Mouse (Mus musculus) intestine, embryonic 16.5 days (tissue): ENCODE results near the gene Lysmd1. TPM values are rescaled to one million over a fixed set of nuclear protein-coding genes. Genes with fewer than 3 reads are reported as not detected.

Source experiments
- ATAC-seq: fragments of 200-750 bp; cut with Nextera tagmentation; 2 replicates; pipeline ENCODE4 v1.8.0; 2017; ENCODE audit warnings: moderate TSS enrichment, moderate library complexity
- H3K27ac ChIP-seq: fragments of 300-500 bp; sonication (generic); 2 replicates; pipeline ENCODE4 v1.5.1; 2014; ENCODE audit warnings: mild to moderate bottlenecking, low read length
- H3K27me3 ChIP-seq: fragments of 300-500 bp; sonication (generic); replicated peaks from 2 replicates; pipeline ENCODE4 v1.6.1; 2014; ENCODE audit warnings: low read length, control low read depth, mixed read lengths; ENCODE audit not compliant: control insufficient read depth, insufficient read depth
- H3K36me3 ChIP-seq: fragments of 300-500 bp; sonication (generic); 2 replicates; pipeline ENCODE4 v1.6.1; 2014; ENCODE audit warnings: low read length, control low read depth; ENCODE audit not compliant: control insufficient read depth, insufficient read depth
- H3K4me1 ChIP-seq: fragments of 300-500 bp; sonication (generic); 2 replicates; pipeline ENCODE4 v1.6.1; 2014; ENCODE audit warnings: low read length, control low read depth, mixed read lengths; ENCODE audit not compliant: control insufficient read depth, insufficient read depth
- H3K4me2 ChIP-seq: fragments of 300-500 bp; sonication (generic); 2 replicates; pipeline ENCODE4 v1.6.1; 2014; ENCODE audit warnings: low read depth, low read length, control low read depth
- H3K4me3 ChIP-seq: fragments of 300-500 bp; sonication (generic); 2 replicates; pipeline ENCODE4 v1.5.1; 2014; ENCODE audit warnings: mild to moderate bottlenecking, low read length
- H3K9ac ChIP-seq: fragments of 300-500 bp; sonication (generic); 2 replicates; pipeline ENCODE4 v1.6.1; 2014; ENCODE audit warnings: low read depth, low read length
- H3K9me3 ChIP-seq: fragments of 300-500 bp; sonication (generic); 2 replicates; pipeline ENCODE4 v1.6.1; 2016; ENCODE audit warnings: low read length, control low read depth; ENCODE audit not compliant: control insufficient read depth
- WGBS: fragments of 180-500 bp; shearing (Covaris S2); extraction: QIAGEN DNeasy Blood & Tissue Kit; methylation state at CpG from one replicate; pipeline ENCODE4 v1.1.7; 2014; 5-methylcytosine and 5-hydroxymethylcytosine counted together
- polyA plus RNA-seq: library from polyadenylated mRNA; unstranded; fragments of >200 nt; fragmentation: Nextera tagmentation; extraction: Ambion mirVana; gene quantifications from 2 replicates; pipeline ENCODE4 v1.2.1, GENCODE M21; 2015

Gene Lysmd1
- polyA plus RNA-seq, 1 experiment from 2014 or later: 11.0 TPM

GRCm38 (mm10) chr3:95141952-95142616, 8.2 kb downstream of the Lysmd1 start, which contains the start of gene Tnfaip8l2:
TSS of gene Tnfaip8l2 (minus strand) at chr3:95142360.
- no peaks in the 10 kb centered on the region for H3K27me3 ChIP-seq

GRCm38 (mm10) chr3:95142617-95143011, 8.7 kb downstream of the Lysmd1 start:
- Histone ChIP-seq H3K4me1 (no peaks in the 10 kb centered on the region), H3K27me3 (no peaks in the 10 kb centered on the region), H3K4me3 (no peak overlapping the region), H3K27ac (no peak overlapping the region), H3K36me3 (no peaks in the 10 kb centered on the region), H3K9ac (no peak overlapping the region), H3K4me2 (no peak overlapping the region), H3K9me3 (no peaks in the 10 kb centered on the region)
- 8% methylated on average over 5 of the region's 5 CpGs for WGBS
- ATAC-seq: peak; percentile 82; the same call in 1 of the 2 replicates

More at GRCm38 (mm10) chr3:95141952-95142616, 8.2 kb downstream of the Lysmd1 start, which contains the start of gene Tnfaip8l2:
- WGBS: 83% methylated on average over 10 of the region's 10 CpGs
- Histone ChIP-seq H3K4me3 (no peak within 1 kb of the TSS), H3K27ac (no peak within 1 kb of the TSS), H3K36me3 (no peaks in the 10 kb centered on the region), H3K9ac (no peak within 1 kb of the TSS), H3K4me2 (no peak within 1 kb of the TSS), H3K4me1 (no peaks in the 10 kb centered on the region), H3K9me3 (no peaks in the 10 kb centered on the region)
- ATAC-seq: peak; percentile 54

GRCm38 (mm10) chr3:95147924-95148323, 14.0 kb downstream of the Lysmd1 start:
- Histone ChIP-seq H3K4me3 (no peak overlapping the region), H3K27me3 (no peaks in the 10 kb centered on the region), H3K4me2 (no peak overlapping the region), H3K9ac (no peak overlapping the region), H3K36me3 (no peaks in the 10 kb centered on the region), H3K27ac (no peak overlapping the region), H3K4me1 (no peaks in the 10 kb centered on the region), H3K9me3 (no peaks in the 10 kb centered on the region)
- no peak for ATAC-seq
- 68% methylated on average over 3 of the region's 3 CpGs for WGBS

- no peaks in the 10 kb centered on the region for H3K36me3 ChIP-seq
- 47% methylated on average over 4 of the region's 4 CpGs for WGBS
- no peak overlapping the region for H3K27ac ChIP-seq
- no peak overlapping the region for H3K4me3 ChIP-seq
- H3K9me3 ChIP-seq: no peaks in the 10 kb centered on the region
- no peaks in the 10 kb centered on the region for H3K27me3 ChIP-seq
- no peaks in the 10 kb centered on the region for H3K4me1 ChIP-seq
- H3K4me2 ChIP-seq: no peak overlapping the region
- no peak overlapping the region for H3K9ac ChIP-seq
- ATAC-seq: no peak
Observed at GRCm38 (mm10) chr3:95153874-95154273, 20.0 kb downstream of the Lysmd1 start.

- no peak for ATAC-seq
Observed at GRCm38 (mm10) chr3:95159511-95159986, 25.7 kb downstream of the Lysmd1 start.

GRCm38 (mm10) chr3:95159987-95160963, 26.4 kb downstream of the Lysmd1 start, which contains the start of gene Sema6c:
TSS of gene Sema6c (plus strand) at chr3:95160457.
- Histone ChIP-seq H3K4me3 (peak within 1 kb of the TSS; percentile 64), H3K9ac (peak within 1 kb of the TSS; percentile 66), H3K27me3 (no peaks in the 10 kb centered on the region), H3K36me3 (no peaks in the 10 kb centered on the region), H3K4me2 (peak within 1 kb of the TSS; percentile 90), H3K27ac (no peak within 1 kb of the TSS; the same call in 1 of the 2 replicates), H3K9me3 (no peaks in the 10 kb centered on the region), H3K4me1 (peaks cover 28% of the 10 kb centered on the region)
- peak; percentile 99 for ATAC-seq
- under 1% methylated on average over 66 of the region's 66 CpGs for WGBS

More at GRCm38 (mm10) chr3:95159511-95159986, 25.7 kb downstream of the Lysmd1 start:
- Histone ChIP-seq H3K9me3 (no peaks in the 10 kb centered on the region), H3K9ac (peak overlapping the region; percentile 63), H3K36me3 (no peaks in the 10 kb centered on the region), H3K27me3 (no peaks in the 10 kb centered on the region), H3K4me1 (peaks cover 28% of the 10 kb centered on the region), H3K27ac (no peak overlapping the region; the same call in 1 of the 2 replicates), H3K4me2 (peak overlapping the region; percentile 90), H3K4me3 (peak overlapping the region; percentile 64)
- WGBS: 23% methylated on average over 8 of the region's 8 CpGs

GRCm38 (mm10) chr3:95161041-95161551, 27.2 kb downstream of the Lysmd1 start:
- Histone ChIP-seq H3K4me3 (peak overlapping the region; percentile 64), H3K9me3 (no peaks in the 10 kb centered on the region), H3K36me3 (no peaks in the 10 kb centered on the region), H3K4me2 (peak overlapping the region; percentile 90), H3K9ac (peak overlapping the region; percentile 66), H3K4me1 (peaks cover 28% of the 10 kb centered on the region), H3K27me3 (no peaks in the 10 kb centered on the region), H3K27ac (no peak overlapping the region)
- ATAC-seq: no peak
- WGBS: 1% methylated on average over 30 of the region's 30 CpGs

GRCm38 (mm10) chr3:95161618-95162344, 27.9 kb downstream of the Lysmd1 start:
- peak overlapping the region; percentile 64 for H3K4me3 ChIP-seq
- no peaks in the 10 kb centered on the region for H3K27me3 ChIP-seq
- H3K4me2 ChIP-seq: peak overlapping the region; percentile 90
- H3K4me1 ChIP-seq: peaks cover 28% of the 10 kb centered on the region
- no peak overlapping the region for H3K27ac ChIP-seq
- no peak for ATAC-seq
- no peaks in the 10 kb centered on the region for H3K9me3 ChIP-seq
- no peaks in the 10 kb centered on the region for H3K36me3 ChIP-seq
- H3K9ac ChIP-seq: peak overlapping the region; percentile 66
- 16% methylated on average over 9 of the region's 9 CpGs for WGBS
